Mouse (Mus musculus) heart, postnatal 0 days (tissue): ENCODE measurements around the gene Gm10643.

ENCODE experiments used
- CTCF ChIP-seq: IDR thresholded peaks from 2 replicates; pipeline ENCODE4 v1.5.1; 2016; ENCODE audit warnings: antibody characterized with exemption, control low read depth, low read depth
- EP300 ChIP-seq: IDR thresholded peaks from 2 replicates; pipeline ENCODE4 v1.6.1; 2016; ENCODE audit warnings: antibody characterized with exemption, low read depth

GRCm38 (mm10) chr8:84042948-84043342 is 22.0 kb downstream of the Gm10643 start:
- TF ChIP-seq CTCF (no peak), EP300 (no peak)
